Mouse (Mus musculus) liver, embryonic 14.5 days (tissue): ENCODE results near the gene Creld1.

ENCODE experiments used
- CTCF ChIP-seq: IDR thresholded peaks from 2 replicates; pipeline ENCODE4 v1.5.1; 2016; ENCODE audit warnings: antibody characterized with exemption, low read depth, control low read depth
- EP300 ChIP-seq: IDR thresholded peaks from 2 replicates; pipeline ENCODE4 v1.6.1; 2016; ENCODE audit warnings: antibody characterized with exemption, low read depth

DNA sequence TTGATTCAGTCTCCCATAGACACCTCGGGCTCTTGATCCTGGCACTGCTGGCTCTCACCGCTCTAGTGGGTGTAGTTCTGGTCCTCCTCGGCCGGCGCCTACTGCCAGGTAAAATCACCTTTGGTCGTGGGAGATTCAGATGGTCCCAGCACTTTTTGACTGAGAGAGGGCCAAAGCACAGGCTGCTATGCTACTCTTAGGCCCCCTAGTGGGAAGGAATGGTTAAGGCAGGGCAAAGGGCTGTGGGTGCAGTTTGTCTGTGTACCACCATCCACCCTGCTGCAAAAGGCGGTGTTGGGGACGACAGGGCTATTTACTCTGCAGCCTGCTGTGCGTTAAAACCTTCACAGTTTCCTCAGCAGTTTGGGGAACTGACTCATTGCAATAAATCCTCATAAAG, 14.1 kb upstream of the Creld1 start:
- TF ChIP-seq CTCF (peak; percentile 83), EP300 (no peak)
